Mouse (Mus musculus) myocyte (in vitro differentiated cells): ENCODE results near the gene Ncor2.

Source experiments
- MAX ChIP-seq: IDR thresholded peaks from one replicate; pipeline ENCODE4 v1.6.1; 2011; ENCODE audit warnings: low read depth, mild to moderate bottlenecking, control low read depth
- POLR2A ChIP-seq: IDR thresholded peaks from one replicate; pipeline ENCODE4 v1.6.1; 2011; ENCODE audit warnings: low read depth, mild to moderate bottlenecking, control low read depth, moderate library complexity; ENCODE audit not compliant: insufficient read length
- POLR2AphosphoS2 ChIP-seq: IDR thresholded peaks from one replicate; pipeline ENCODE4 v1.6.1; 2011; ENCODE audit warnings: low read depth, control low read depth; ENCODE audit not compliant: insufficient read length
- TCF12 ChIP-seq: IDR thresholded peaks from one replicate; pipeline ENCODE4 v1.6.1; 2011; ENCODE audit warnings: mild to moderate bottlenecking, control low read depth; ENCODE audit not compliant: poor library complexity, insufficient read depth, severe bottlenecking
- USF1 ChIP-seq: IDR thresholded peaks from one replicate; pipeline ENCODE4 v1.6.1; 2011; ENCODE audit warnings: low read depth, mild to moderate bottlenecking, control low read depth, moderate library complexity

DNA sequence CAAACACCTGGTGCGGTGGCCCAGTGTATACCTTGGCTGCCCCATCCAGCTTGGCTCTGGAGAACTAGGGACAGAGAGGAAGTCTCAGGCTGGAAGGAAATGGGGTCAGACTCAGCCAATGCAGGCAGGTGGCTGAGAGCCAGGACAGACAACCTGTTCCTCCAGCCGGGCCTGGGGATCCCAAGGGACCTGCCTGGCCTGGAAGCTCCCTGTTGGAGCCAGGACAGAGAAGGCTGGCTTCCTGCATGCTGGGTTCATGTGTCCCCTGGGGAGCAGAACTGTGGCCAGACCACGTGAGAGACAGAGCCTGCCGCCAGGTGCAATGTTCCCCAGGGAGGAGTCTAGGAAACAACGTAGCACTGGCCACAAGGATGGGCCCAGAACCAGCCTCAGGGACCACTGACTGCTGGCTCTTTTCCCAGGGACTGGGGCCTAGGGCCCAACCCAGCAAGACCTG, 138.9 kb downstream of the Ncor2 start:
- TF ChIP-seq TCF12 (no peak), USF1 (peak; percentile 73), POLR2AphosphoS2 (peak; percentile 29), POLR2A (no peak), MAX (no peak)
